Mouse (Mus musculus): ENCODE data around the gene Zfp811.
"Not testable (repeated sequence)": the region's sequence is repeated elsewhere in the genome, so short reads cannot be mapped to it uniquely, and the experiment has no call there.

GRCm38 (mm10) chr17:32856713-32857112 is 47.0 kb upstream of the Zfp811 start:
- TF ChIP-seq CTCF (IDR thresholded peaks at IDR 0.05; ENCODE audit: borderline replicate concordance, control insufficient read depth, extremely low read depth, insufficient read depth, low read length, poor library complexity); POLR2A (IDR thresholded peaks at IDR 0.05; ENCODE audit: control insufficient read depth, extremely low read depth, insufficient read depth, low read length, poor library complexity): not testable (repeated sequence)
